Mouse (Mus musculus) kidney, adult 9 months (tissue): ENCODE measurements around the gene Bcr.

Source experiments
- DNase-seq: peaks from one replicate; pipeline ENCODE4 v3.0.0; 2022

Bcr gene

GRCm38 (mm10) chr10:75095216-75095615, 34.8 kb downstream of the Bcr start:
- no peak for DNase-seq

- DNase-seq: no peak
Measured at GRCm38 (mm10) chr10:75098446-75099183, 38.2 kb downstream of the Bcr start.

GRCm38 (mm10) chr10:75100298-75100697, 39.9 kb downstream of the Bcr start:
- DNase-seq: no peak

- DNase-seq: no peak
Measured at GRCm38 (mm10) chr10:75103502-75103901, 43.1 kb downstream of the Bcr start.

GRCm38 (mm10) chr10:75104191-75105098, 44.1 kb downstream of the Bcr start:
- DNase-seq: no peak

- no peak for DNase-seq
Measured at GRCm38 (mm10) chr10:75105099-75105461, 44.7 kb downstream of the Bcr start.

GRCm38 (mm10) chr10:75105687-75106086, 45.3 kb downstream of the Bcr start:
- DNase-seq: no peak

GRCm38 (mm10) chr10:75106940-75107381, 46.6 kb downstream of the Bcr start:
- DNase-seq: peak; percentile 49

- DNase-seq: peak; percentile 54
Measured at GRCm38 (mm10) chr10:75108092-75108491, 47.7 kb downstream of the Bcr start.

- DNase-seq: no peak
Measured at GRCm38 (mm10) chr10:75111446-75112201, 51.2 kb downstream of the Bcr start.

GRCm38 (mm10) chr10:75112405-75112804, 52.0 kb downstream of the Bcr start:
- DNase-seq: no peak

GRCm38 (mm10) chr10:75113620-75114019, 53.2 kb downstream of the Bcr start:
- DNase-seq: no peak

- no peak for DNase-seq
Measured at GRCm38 (mm10) chr10:75115240-75115639, 54.8 kb downstream of the Bcr start.

GRCm38 (mm10) chr10:75116842-75117457, 56.6 kb downstream of the Bcr start:
- no peak for DNase-seq

GRCm38 (mm10) chr10:75118444-75118843, 58.1 kb downstream of the Bcr start:
- DNase-seq: peak; percentile 45

- peak; percentile 70 for DNase-seq
Measured at GRCm38 (mm10) chr10:75119396-75119795, 59.0 kb downstream of the Bcr start.

- DNase-seq: no peak
Measured at GRCm38 (mm10) chr10:75120176-75120575, 59.8 kb downstream of the Bcr start.

- DNase-seq: peak; percentile 74
Measured at GRCm38 (mm10) chr10:75121028-75121427, 60.6 kb downstream of the Bcr start.

GRCm38 (mm10) chr10:75125577-75125976, 65.2 kb downstream of the Bcr start:
- DNase-seq: no peak

- DNase-seq: peak; percentile 71
Measured at GRCm38 (mm10) chr10:75129283-75129710, 68.9 kb downstream of the Bcr start.

- peak; percentile 55 for DNase-seq
Measured at GRCm38 (mm10) chr10:75130372-75131046, 70.1 kb downstream of the Bcr start.

GRCm38 (mm10) chr10:75131625-75132024, 71.2 kb downstream of the Bcr start:
- peak; percentile 56 for DNase-seq
